Mouse (Mus musculus) ES-Bruce4 (cell line): ENCODE results near the gene Mmp21. TPM values are rescaled to one million over a fixed set of nuclear protein-coding genes. Genes with fewer than 3 reads are reported as not detected.

Source experiments
- H3K27ac ChIP-seq: 2 replicates; pipeline ENCODE4 v1.5.1; 2012; ENCODE audit warnings: low read length, inconsistent platforms; ENCODE audit not compliant: insufficient read depth
- H3K27me3 ChIP-seq: 2 replicates; pipeline ENCODE4 v1.6.1; 2012; ENCODE audit warnings: mild to moderate bottlenecking, low read length, inconsistent platforms; ENCODE audit not compliant: control insufficient read depth, poor library complexity, insufficient read depth, severe bottlenecking
- H3K36me3 ChIP-seq: 2 replicates; pipeline ENCODE4 v1.6.1; 2012; ENCODE audit warnings: inconsistent platforms, mild to moderate bottlenecking, low read length, moderate library complexity; ENCODE audit not compliant: control insufficient read depth, poor library complexity, insufficient read depth, severe bottlenecking
- H3K4me1 ChIP-seq: one replicate; pipeline ENCODE4 v1.8.1; 2011; ENCODE audit warnings: low read length; ENCODE audit not compliant: control insufficient read depth, insufficient read depth
- H3K4me3 ChIP-seq: 2 replicates; pipeline ENCODE4 v1.5.1; 2011; ENCODE audit warnings: low read depth, mild to moderate bottlenecking, low read length
- H3K9ac ChIP-seq: 2 replicates; pipeline ENCODE4 v1.6.1; 2012; ENCODE audit warnings: low read depth, mild to moderate bottlenecking, inconsistent platforms; ENCODE audit not compliant: poor library complexity, severe bottlenecking
- H3K9me3 ChIP-seq: replicated peaks from 2 replicates; pipeline ENCODE4 v1.6.1; 2012; ENCODE audit warnings: mild to moderate bottlenecking, low read length, inconsistent platforms; ENCODE audit not compliant: control insufficient read depth, poor library complexity, insufficient read depth, severe bottlenecking
- CTCF ChIP-seq: IDR thresholded peaks from one replicate; pipeline ENCODE4 v1.8.1; 2011; ENCODE audit warnings: low read depth, low read length
- EP300 ChIP-seq: IDR thresholded peaks from 2 replicates; pipeline ENCODE4 v1.6.1; 2011; ENCODE audit warnings: low read depth, low read length; ENCODE audit not compliant: insufficient read depth
- POLR2A ChIP-seq: IDR thresholded peaks from one replicate; pipeline ENCODE4 v1.8.1; 2011; ENCODE audit warnings: low read length; ENCODE audit not compliant: insufficient read depth
- polyA plus RNA-seq: library from polyadenylated mRNA; stranded (reverse); fragments of >200 nt; gene quantifications from 2 replicates; pipeline ENCODE4 v1.2.4, GENCODE M21; 2011; ENCODE audit warnings: low read depth; ENCODE audit not compliant: missing spikeins, insufficient read depth, insufficient read length

The Mmp21 gene
- polyA plus RNA-seq, 1 experiment: not detected

GRCm38 (mm10) chr7:133634932-133635650, 44.8 kb downstream of the Mmp21 start:
- no peaks in the 10 kb centered on the region for H3K4me1 ChIP-seq
- no peak overlapping the region for H3K4me3 ChIP-seq
- no peak overlapping the region for H3K9ac ChIP-seq
- peaks cover 8% of the 10 kb centered on the region for H3K36me3 ChIP-seq
- no peaks in the 10 kb centered on the region for H3K27me3 ChIP-seq
- no peak for TF ChIP-seq EP300
- TF ChIP-seq POLR2A: no peak
- TF ChIP-seq CTCF: no peak
- H3K27ac ChIP-seq: no peak overlapping the region
- no peaks in the 10 kb centered on the region for H3K9me3 ChIP-seq

- no peak overlapping the region for H3K4me3 ChIP-seq
- peak; percentile 17 for TF ChIP-seq CTCF
- no peak for TF ChIP-seq EP300
- no peak overlapping the region for H3K9ac ChIP-seq
- no peaks in the 10 kb centered on the region for H3K36me3 ChIP-seq
- no peak overlapping the region for H3K27ac ChIP-seq
- no peaks in the 10 kb centered on the region for H3K9me3 ChIP-seq
- H3K27me3 ChIP-seq: no peaks in the 10 kb centered on the region
- no peaks in the 10 kb centered on the region for H3K4me1 ChIP-seq
Observed at GRCm38 (mm10) chr7:133632476-133632875, 47.4 kb downstream of the Mmp21 start.

GRCm38 (mm10) chr7:133630821-133631220, 49.0 kb downstream of the Mmp21 start:
- no peak overlapping the region for H3K27ac ChIP-seq
- no peaks in the 10 kb centered on the region for H3K27me3 ChIP-seq
- no peak overlapping the region for H3K4me3 ChIP-seq
- no peaks in the 10 kb centered on the region for H3K4me1 ChIP-seq
- H3K9ac ChIP-seq: no peak overlapping the region
- H3K9me3 ChIP-seq: no peaks in the 10 kb centered on the region
- TF ChIP-seq EP300 (no peak), POLR2A (no peak), CTCF (no peak)
- H3K36me3 ChIP-seq: no peaks in the 10 kb centered on the region

DNA sequence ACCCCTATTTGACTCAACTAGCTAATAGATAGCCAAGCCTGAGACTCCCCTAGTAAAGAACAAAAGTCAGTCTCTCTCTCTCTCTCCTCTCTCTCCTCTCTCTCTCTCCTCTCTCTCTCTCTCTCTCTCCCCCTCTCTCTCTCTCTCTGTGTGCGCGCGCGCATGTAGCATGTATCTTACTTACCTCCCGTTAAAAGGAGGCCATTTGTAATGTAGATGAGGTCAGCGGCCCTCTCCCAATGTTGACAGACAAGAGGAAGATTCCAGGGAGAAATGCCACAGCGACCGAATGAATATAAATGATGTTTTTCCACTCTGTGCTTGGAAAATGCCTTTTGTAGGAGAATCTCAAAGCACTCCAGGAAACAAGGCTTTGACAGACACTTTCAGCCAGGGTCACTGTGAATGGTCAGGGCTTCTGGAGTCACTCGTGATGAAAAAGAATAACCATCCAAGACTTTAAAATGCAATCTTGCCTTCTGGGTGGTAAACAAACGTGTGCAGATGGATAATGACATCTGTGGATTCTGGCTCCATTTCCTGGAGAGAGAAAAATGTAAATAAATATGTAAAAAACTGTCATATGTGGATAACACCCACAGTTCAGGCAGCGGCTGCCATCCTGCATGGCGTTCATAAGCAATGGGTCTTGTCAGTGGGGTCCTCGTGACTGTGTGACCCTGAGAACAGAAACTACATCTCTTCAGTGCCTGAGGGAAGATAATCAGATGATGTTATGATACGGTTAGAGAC, 52.5 kb downstream of the Mmp21 start:
- TF ChIP-seq EP300: no peak
- no peak for TF ChIP-seq POLR2A
- TF ChIP-seq CTCF: no peak
- Histone ChIP-seq H3K36me3 (no peaks in the 10 kb centered on the region), H3K9me3 (no peaks in the 10 kb centered on the region), H3K9ac (no peak overlapping the region), H3K27me3 (no peaks in the 10 kb centered on the region), H3K4me3 (no peak overlapping the region), H3K27ac (no peak overlapping the region), H3K4me1 (no peaks in the 10 kb centered on the region)

Other genes with a start within 250 kb of the Mmp21 start
- gene Tex36, start 77.9 kb downstream of the Mmp21 start, polyA plus RNA-seq: not detected in 2 replicates
- 26.1 and 28.9 TPM in 2 replicates for gene Edrf1, start 42.5 kb downstream of the Mmp21 start, polyA plus RNA-seq
- gene Bccip, start 29.3 kb upstream of the Mmp21 start, polyA plus RNA-seq: 239 and 256 TPM in 2 replicates
- gene Uros, start 30.0 kb upstream of the Mmp21 start, polyA plus RNA-seq: 6.1 and 8.2 TPM in 2 replicates
- gene Fank1, start 96.8 kb upstream of the Mmp21 start, polyA plus RNA-seq: 1.7 and 3.1 TPM in 2 replicates
- 27.1 and 27.8 TPM in 2 replicates for gene Dhx32, start 102.7 kb upstream of the Mmp21 start, polyA plus RNA-seq